Mouse (Mus musculus) cerebellum, adult 2 months (tissue): ENCODE data around the gene E2f8. TPM values are rescaled to one million over a fixed set of nuclear protein-coding genes. Genes with fewer than 3 reads are reported as not detected.

Experiments used
- DNase-seq, 2 experiments: peaks; one replicate each; pipeline ENCODE4 v3.0.0; 2021
- H3K27ac ChIP-seq: fragments of 200-500 bp; 2 replicates; pipeline ENCODE4 v1.5.1; 2012; ENCODE audit warnings: low read length, control low read depth, inconsistent platforms; ENCODE audit not compliant: insufficient read depth
- H3K27me3 ChIP-seq: fragments of 200-500 bp; 2 replicates; pipeline ENCODE4 v1.6.1; 2012; ENCODE audit warnings: inconsistent platforms, mild to moderate bottlenecking, low read length, moderate library complexity; ENCODE audit not compliant: control insufficient read depth, insufficient read depth
- H3K4me1 ChIP-seq: fragments of 200-500 bp; 2 replicates; pipeline ENCODE4 v1.6.1; 2011; ENCODE audit warnings: low read length; ENCODE audit not compliant: control insufficient read depth, insufficient read depth
- H3K4me3 ChIP-seq: fragments of 200-500 bp; replicated peaks from 2 replicates; pipeline ENCODE3; 2011; ENCODE audit warnings: mild to moderate bottlenecking, low read depth, low read length, control low read depth; ENCODE audit not compliant: insufficient read depth
- CTCF ChIP-seq: fragments of 200-500 bp; IDR thresholded peaks from 2 replicates; pipeline ENCODE4 v1.5.1; 2011; ENCODE audit warnings: low read depth, mild to moderate bottlenecking, control low read depth, low read length, moderate library complexity, borderline replicate concordance; ENCODE audit not compliant: insufficient read depth
- POLR2A ChIP-seq: fragments of 200-500 bp; IDR thresholded peaks from 2 replicates; pipeline ENCODE4 v1.6.1; 2011; ENCODE audit warnings: low read length, control low read depth, borderline replicate concordance; ENCODE audit not compliant: insufficient read depth
- WGBS: fragments of 180-500 bp; shearing (Covaris S2); methylation state at CpG from one replicate; pipeline ENCODE4 v1.1.7; 2018; 5-methylcytosine and 5-hydroxymethylcytosine counted together
- polyA plus RNA-seq: library from polyadenylated mRNA; depleted of rRNA; stranded (reverse); fragments of >200 nt; gene quantifications from 2 replicates; pipeline ENCODE4 v1.2.3, GENCODE M21; 2012

E2f8 gene
- polyA plus RNA-seq, 1 experiment, result 0.10 TPM

- TF ChIP-seq POLR2A (no peak), CTCF (no peak)
- 54% methylated on average over 1 of the region's 1 CpGs for WGBS
- Histone ChIP-seq H3K27ac (no peak overlapping the region), H3K4me3 (no peak overlapping the region), H3K27me3 (no peaks in the 10 kb centered on the region), H3K4me1 (no peaks in the 10 kb centered on the region)
- no peak for DNase-seq
Observed at GRCm38 (mm10) chr7:48860948-48861347, 20.4 kb downstream of the E2f8 start.

GRCm38 (mm10) chr7:48859362-48859761, 22.0 kb downstream of the E2f8 start:
- TF ChIP-seq POLR2A, result no peak
- TF ChIP-seq CTCF, result no peak
- WGBS, result 96% methylated on average over 4 of the region's 4 CpGs
- Histone ChIP-seq H3K27me3 (no peaks in the 10 kb centered on the region), H3K4me3 (no peak overlapping the region), H3K27ac (no peak overlapping the region), H3K4me1 (no peaks in the 10 kb centered on the region)
- DNase-seq, result no peak

GRCm38 (mm10) chr7:48858257-48858656, 23.1 kb downstream of the E2f8 start:
- TF ChIP-seq POLR2A, result no peak
- no peak for TF ChIP-seq CTCF
- no peaks in the 10 kb centered on the region for H3K27me3 ChIP-seq
- H3K4me1 ChIP-seq, result no peaks in the 10 kb centered on the region
- no peak overlapping the region for H3K27ac ChIP-seq
- 34% methylated on average over 1 of the region's 1 CpGs for WGBS
- DNase-seq, result no peak
- H3K4me3 ChIP-seq, result no peak overlapping the region

- DNase-seq, result no peak
- no peak overlapping the region for H3K4me3 ChIP-seq
- no peak overlapping the region for H3K27ac ChIP-seq
- no peaks in the 10 kb centered on the region for H3K27me3 ChIP-seq
- TF ChIP-seq POLR2A (no peak), CTCF (no peak)
- H3K4me1 ChIP-seq, result no peaks in the 10 kb centered on the region
- WGBS, result 92% methylated on average over 3 of the region's 3 CpGs
Observed at GRCm38 (mm10) chr7:48855461-48855860, 25.9 kb downstream of the E2f8 start.

GRCm38 (mm10) chr7:48853496-48853895, 27.9 kb downstream of the E2f8 start:
- H3K4me3 ChIP-seq, result no peak overlapping the region
- 86% methylated on average over 13 of the region's 13 CpGs for WGBS
- TF ChIP-seq CTCF (no peak), POLR2A (no peak)
- no peaks in the 10 kb centered on the region for H3K27me3 ChIP-seq
- H3K4me1 ChIP-seq, result no peaks in the 10 kb centered on the region
- H3K27ac ChIP-seq, result no peak overlapping the region
- no peak for DNase-seq

GRCm38 (mm10) chr7:48851529-48852104, 29.8 kb downstream of the E2f8 start:
- Histone ChIP-seq H3K4me1 (no peaks in the 10 kb centered on the region), H3K27ac (no peak overlapping the region), H3K4me3 (no peak overlapping the region), H3K27me3 (no peaks in the 10 kb centered on the region)
- 72% methylated on average over 6 of the region's 6 CpGs for WGBS
- TF ChIP-seq CTCF (no peak), POLR2A (no peak)
- no peak for DNase-seq

- Histone ChIP-seq H3K4me3 (no peak within 1 kb of the TSS), H3K4me1 (no peaks in the 10 kb centered on the region), H3K27ac (no peak within 1 kb of the TSS), H3K27me3 (no peaks in the 10 kb centered on the region)
- no peak for TF ChIP-seq CTCF
- no peak for TF ChIP-seq POLR2A
- 35% methylated on average over 11 of the region's 11 CpGs for WGBS
- no peak for DNase-seq
Observed at GRCm38 (mm10) chr7:48847820-48848650, 33.4 kb downstream of the E2f8 start, which contains the start of gene Csrp3. TSS of gene Csrp3 (minus strand) at chr7:48848033.

GRCm38 (mm10) chr7:48846755-48847154, 34.6 kb downstream of the E2f8 start:
- WGBS, result 46% methylated on average over 6 of the region's 6 CpGs
- no peaks in the 10 kb centered on the region for H3K27me3 ChIP-seq
- H3K27ac ChIP-seq, result no peak overlapping the region
- no peak for DNase-seq
- H3K4me3 ChIP-seq, result no peak overlapping the region
- H3K4me1 ChIP-seq, result peaks cover 6% of the 10 kb centered on the region
- TF ChIP-seq POLR2A (no peak), CTCF (no peak)
